In genomic region chr3:138815127-138815837, GRCm38 (mm10) we compare ENCODE assay signal across 8 mouse cellular contexts.
DNase-seq lines count a peak whose midpoint lies in the region; ATAC-seq and TF ChIP-seq lines count a peak whose summit lies in the region.

No protein-coding gene starts in this region.

- no peak overlapping the region for H3K9ac ChIP-seq in kidney, embryonic 14.5 days (ENCODE audit: low read depth, low read length)

- TF ChIP-seq POLR2A in lung, adult 2 months (IDR thresholded peaks at IDR 0.05; ENCODE audit: borderline replicate concordance, extremely low read depth, low read depth, low read length): no peak

- peak overlapping the region; percentile 58 for H3K27ac ChIP-seq in gastrocnemius, adult 2 months
- no peak overlapping the region for H3K27ac ChIP-seq in kidney, embryonic 14.5 days (ENCODE audit: low read depth, low read length)

- no peak for ATAC-seq in kidney, embryonic 14.5 days (ENCODE audit: low FRiP score, low TSS enrichment)

- H3K9me3 ChIP-seq in kidney, embryonic 14.5 days (ENCODE audit: control insufficient read depth, low read length): no peaks in the 10 kb centered on the region

- peak; percentile 40 for DNase-seq in gastrocnemius, adult 2 months
- DNase-seq in gastrocnemius, postnatal 36 days: no peak
- peak; percentile 80 for DNase-seq in ES-CJ7 (ENCODE audit: low read depth, low spot score)
- peak; percentile 75 for DNase-seq in fibroblast of lung, adult 2 months (ENCODE audit: low read depth)
- DNase-seq in lung, adult 2 months: peak; percentile 16
- DNase-seq in spleen, postnatal 10 days (ENCODE audit: low spot score in 2 of 2): no peak
- DNase-seq in urinary bladder, postnatal 10 days (ENCODE audit: low spot score): no peak

- no peak overlapping the region for H3K4me3 ChIP-seq in gastrocnemius, adult 2 months
- no peak overlapping the region for H3K4me3 ChIP-seq in lung, adult 2 months (replicated peaks; ENCODE audit: extremely low read depth, low read depth, low read length)
- no peak overlapping the region for H3K4me3 ChIP-seq in kidney, embryonic 14.5 days (ENCODE audit: low read length)

- no peak for TF ChIP-seq CTCF in gastrocnemius, adult 2 months (IDR thresholded peaks at IDR 0.05)
- TF ChIP-seq CTCF in lung, adult 2 months (IDR thresholded peaks at IDR 0.05; ENCODE audit: insufficient read depth, low read length): no peak

- H3K36me3 ChIP-seq in kidney, embryonic 14.5 days (ENCODE audit: control insufficient read depth, insufficient read depth, low read length): no peaks in the 10 kb centered on the region

- no peak overlapping the region for H3K4me2 ChIP-seq in kidney, embryonic 14.5 days (replicated peaks; ENCODE audit: low read depth, low read length)

- H3K27me3 ChIP-seq in kidney, embryonic 14.5 days (ENCODE audit: control insufficient read depth, insufficient read depth, low read length): no peaks in the 10 kb centered on the region

- peaks cover 11% of the 10 kb centered on the region for H3K4me1 ChIP-seq in lung, adult 2 months (ENCODE audit: control insufficient read depth, insufficient read depth, low read length)
- peaks cover 5% of the 10 kb centered on the region for H3K4me1 ChIP-seq in kidney, embryonic 14.5 days (ENCODE audit: control insufficient read depth, insufficient read depth, low read length)

- intact Hi-C loops in gastrocnemius, adult 2 months (cut with DNase I): no loop called here
- intact Hi-C loops in gastrocnemius, postnatal 36 days (cut with DNase I): no loop called here

- WGBS in lung, adult 2 months: 40% methylated on average over 7 of the region's 7 CpGs
- 80% methylated on average over 7 of the region's 7 CpGs for WGBS in kidney, embryonic 14.5 days

Comparison
In these comparisons a context has a peak if more than half of its experiments do, and no peak if none do; other contexts are left out.
1. DNase-seq: peak in gastrocnemius, adult 2 months (single experiment), ES-CJ7 (single experiment), fibroblast of lung, adult 2 months (single experiment) and lung, adult 2 months (single experiment); none in gastrocnemius, postnatal 36 days (0 of 2), spleen, postnatal 10 days (0 of 2) and urinary bladder, postnatal 10 days (single experiment).